Mouse (Mus musculus): ENCODE measurements around the gene Vat1l.

The Vat1l gene

DNA sequence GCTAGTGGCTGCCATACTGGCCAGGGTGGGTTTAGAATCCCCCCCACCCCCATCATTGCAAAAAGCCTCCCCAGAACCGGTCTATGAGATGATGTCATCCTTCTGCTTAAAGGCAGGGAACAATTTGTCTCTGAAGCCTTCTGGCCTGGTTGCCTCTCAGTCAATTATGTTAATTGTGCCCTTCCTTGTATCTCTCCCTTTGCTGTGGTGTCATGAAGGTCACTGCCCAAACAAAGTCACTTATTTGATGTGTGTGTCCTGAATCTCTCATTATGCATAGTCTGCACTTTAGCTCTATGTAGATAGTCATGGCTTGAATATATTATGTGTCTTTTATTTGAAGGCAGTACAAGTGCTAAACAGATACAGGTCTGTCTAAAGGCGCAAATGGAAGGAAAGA, 92.8 kb downstream of the Vat1l start:
- no peak for DNase-seq

DNA sequence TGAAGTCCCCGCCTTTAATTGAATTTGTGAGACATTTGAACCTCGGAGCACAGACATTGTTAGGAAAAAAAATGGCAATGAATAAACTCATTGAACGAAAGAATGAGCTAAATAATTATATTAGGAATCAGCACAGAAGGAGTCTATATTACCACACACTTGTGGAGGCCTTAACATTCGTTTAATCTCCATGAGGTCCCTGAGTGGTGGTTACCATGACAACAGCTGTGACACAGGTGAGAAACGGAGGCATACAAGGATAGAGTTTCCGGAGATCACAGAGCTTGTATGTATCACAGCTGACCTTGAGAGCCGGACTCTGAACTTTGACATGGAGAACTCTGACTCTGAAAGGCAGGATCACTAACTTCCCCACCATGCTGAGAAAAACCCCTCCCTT, 94.7 kb downstream of the Vat1l start:
- no peak for DNase-seq

DNA sequence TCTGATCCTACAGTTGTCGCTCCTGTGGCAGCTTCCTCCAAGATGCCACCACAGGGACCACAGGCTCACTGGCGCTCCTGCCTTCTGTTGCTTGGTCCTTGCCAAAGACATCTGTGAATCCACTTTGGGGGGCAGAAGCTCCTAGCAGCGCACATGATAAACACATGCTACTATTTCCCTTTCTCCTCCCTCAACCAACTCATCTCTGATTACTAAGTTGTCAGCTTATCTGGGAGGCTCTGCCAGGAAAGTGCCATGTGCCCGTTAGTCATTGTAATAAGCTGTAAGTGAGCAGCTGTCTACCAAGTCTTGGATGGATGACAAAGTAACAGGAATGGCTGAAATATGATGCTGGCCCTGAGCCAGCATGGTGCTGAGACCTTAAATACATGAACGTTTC, 100.9 kb downstream of the Vat1l start:
- DNase-seq, result no peak

DNA sequence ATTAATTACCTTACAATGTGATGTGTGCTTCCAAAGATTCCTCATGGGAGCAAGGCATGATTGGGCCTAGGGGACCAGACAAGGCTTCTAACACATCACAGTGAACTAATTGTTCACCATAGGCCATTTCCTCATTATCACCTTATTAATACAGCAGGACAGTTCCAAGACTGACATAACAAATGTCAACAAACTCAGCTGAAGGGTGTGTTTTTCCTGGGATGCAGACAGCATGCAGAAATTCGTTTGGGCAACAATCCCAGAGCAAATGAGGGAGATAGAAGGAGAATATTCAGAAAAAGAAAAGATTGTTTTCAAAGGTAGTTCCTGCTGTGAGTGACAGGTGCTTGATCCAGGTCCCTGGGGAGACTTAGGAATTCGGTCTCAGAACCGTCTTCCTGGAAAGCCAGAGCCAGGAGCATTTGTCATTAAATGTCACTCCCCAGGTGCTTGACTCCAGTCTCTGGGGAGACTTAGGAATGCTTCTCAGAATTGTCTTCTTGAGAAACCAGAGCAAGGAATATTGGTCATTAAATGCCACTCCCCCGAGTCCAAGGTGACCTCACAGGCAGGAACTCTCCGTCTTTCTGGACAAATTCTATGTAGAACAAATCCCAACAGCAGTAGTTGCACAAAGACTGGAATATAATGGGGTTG, 109.4 kb downstream of the Vat1l start:
- DNase-seq, result no peak

GRCm38 (mm10) chr8:114318161-114318560, 112.7 kb downstream of the Vat1l start:
- no peak for DNase-seq

DNA sequence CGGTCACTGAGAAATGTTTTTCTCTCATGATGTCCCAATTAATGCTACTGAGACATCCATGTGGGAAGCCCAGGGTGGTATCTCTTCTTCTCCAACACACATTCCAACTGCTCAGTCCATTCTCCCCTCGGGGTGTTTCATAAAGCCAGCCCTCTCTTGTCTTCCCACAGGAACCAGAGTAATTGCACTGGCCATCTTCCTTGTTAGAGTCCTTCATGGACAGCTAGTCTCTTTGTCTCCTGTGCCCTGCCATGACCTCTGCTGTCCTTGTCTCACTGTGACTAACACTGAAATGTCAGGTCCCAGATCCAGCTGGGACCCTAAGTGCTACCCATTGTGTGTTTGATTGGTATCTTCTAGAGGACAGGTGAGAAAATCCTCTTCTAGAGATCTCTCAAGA, 116.7 kb downstream of the Vat1l start:
- DNase-seq, result no peak

DNA sequence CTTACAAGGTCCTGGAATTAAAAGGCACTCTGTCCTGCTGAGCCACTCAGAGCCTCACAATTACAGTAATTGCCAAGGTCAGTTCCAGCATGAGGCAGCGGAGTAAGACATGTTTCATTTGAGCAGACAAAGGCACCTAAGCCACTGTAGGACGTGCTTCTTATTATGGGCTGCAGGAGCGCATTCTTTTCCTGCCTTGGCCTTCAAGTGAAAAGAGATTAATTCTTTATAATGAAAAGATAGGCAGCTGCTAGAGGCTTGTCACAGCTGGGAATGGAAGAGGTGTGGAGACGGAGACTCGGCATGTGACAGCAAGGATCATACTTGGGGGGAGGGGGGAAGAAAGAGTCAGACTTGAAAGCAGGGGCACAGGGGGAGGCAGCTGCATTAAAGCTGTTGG, 126.5 kb downstream of the Vat1l start:
- no peak for DNase-seq

- no peak for DNase-seq
These were observed 127.5 kb downstream of the Vat1l start for GRCm38 (mm10) chr8:114332949-114333348.

GRCm38 (mm10) chr8:114335721-114336120, 130.3 kb downstream of the Vat1l start:
- DNase-seq, result no peak

- DNase-seq, result no peak
These were observed 136.9 kb downstream of the Vat1l start for GRCm38 (mm10) chr8:114342276-114342675.

GRCm38 (mm10) chr8:114344789-114345188, 139.4 kb downstream of the Vat1l start:
- DNase-seq, result no peak

GRCm38 (mm10) chr8:114346045-114346444, 140.6 kb downstream of the Vat1l start:
- DNase-seq, result no peak

GRCm38 (mm10) chr8:114351643-114352427, 146.4 kb downstream of the Vat1l start:
- DNase-seq, result peak; percentile 6

- DNase-seq, result no peak
These were observed 155.1 kb downstream of the Vat1l start for GRCm38 (mm10) chr8:114360506-114360905.

DNA sequence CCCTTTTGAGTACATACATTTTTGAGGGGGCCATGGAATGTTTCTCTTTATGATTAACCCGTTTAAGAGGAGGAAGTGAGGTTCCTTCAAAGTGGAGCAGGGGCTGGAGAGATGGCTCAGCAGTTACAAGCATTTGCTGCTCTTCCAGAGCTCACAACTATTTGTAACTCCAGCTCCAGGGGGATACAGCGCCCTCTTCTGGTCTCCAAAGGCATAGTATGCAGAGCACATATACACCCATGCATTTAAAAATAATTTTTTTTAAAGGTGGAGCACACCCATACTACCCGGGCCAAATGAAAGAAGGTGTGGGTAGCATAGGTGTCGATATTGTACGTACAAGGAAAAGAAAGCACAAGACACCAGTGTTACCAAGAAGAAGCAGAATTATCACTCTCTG, 157.8 kb downstream of the Vat1l start:
- DNase-seq, result no peak

- DNase-seq, result no peak
These were observed 158.2 kb downstream of the Vat1l start for GRCm38 (mm10) chr8:114363656-114364055.

DNA sequence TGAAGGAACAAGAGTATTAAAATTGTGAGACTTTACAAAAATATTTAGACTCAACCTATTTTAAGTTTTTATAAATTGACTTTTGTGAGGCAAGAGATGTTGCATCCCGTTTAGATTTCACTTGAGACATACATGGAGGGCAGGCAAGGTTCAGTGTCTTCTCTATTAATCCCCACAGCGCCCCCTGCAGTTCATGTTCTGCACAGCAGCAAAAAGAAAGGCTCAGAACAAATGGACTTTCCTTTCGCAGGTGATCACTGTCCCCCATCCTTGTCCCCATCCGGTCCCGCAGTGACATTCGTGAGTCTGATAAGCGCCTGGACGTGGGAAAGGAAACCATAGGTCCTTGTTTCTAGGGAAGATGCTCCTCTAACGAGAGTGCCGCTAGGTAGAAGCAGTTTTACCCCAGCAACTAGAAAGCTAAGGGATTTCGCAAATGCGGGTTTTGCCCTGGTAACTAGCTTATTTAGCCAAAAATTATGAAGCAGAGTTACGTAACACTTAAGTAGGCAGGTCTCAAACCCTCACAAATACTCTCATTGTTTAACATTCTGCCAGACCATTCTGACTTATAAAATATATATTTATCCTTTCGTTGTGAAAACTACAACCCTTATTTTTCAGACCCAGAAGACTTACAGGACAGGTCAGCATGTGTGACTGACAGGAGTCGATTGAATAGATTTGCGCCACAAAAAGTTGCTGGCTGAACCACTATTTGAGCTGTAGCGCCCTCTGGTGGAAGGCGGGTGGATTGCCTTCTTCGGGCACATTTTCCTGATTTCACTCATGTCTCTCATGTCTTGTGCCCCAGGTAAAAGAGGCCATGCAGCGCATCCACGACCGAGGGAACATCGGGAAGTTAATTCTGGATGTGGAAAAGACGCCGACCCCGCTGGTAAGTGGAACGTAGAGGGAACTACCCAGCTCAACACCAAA, 163.9 kb downstream of the Vat1l start:
- peak; percentile 67 for DNase-seq

DNA sequence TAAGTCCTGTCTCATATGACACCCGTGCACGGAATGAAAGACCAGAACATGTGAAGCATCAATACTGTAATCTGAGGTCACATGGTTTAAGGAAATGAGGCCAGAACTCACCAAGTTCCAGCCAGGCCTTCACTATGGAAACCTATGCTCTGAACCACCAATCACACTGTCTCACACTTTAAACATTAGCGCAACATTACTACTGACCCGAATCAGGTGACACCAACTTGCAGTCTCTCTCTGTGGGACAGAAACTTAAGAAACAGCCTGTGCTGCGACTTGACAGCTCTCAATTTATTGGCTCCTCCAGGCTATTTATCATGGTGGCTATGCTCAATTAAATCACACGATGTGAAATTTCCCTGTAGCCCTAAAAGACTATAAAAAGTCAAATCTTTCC, 169.0 kb downstream of the Vat1l start:
- DNase-seq, result no peak

DNA sequence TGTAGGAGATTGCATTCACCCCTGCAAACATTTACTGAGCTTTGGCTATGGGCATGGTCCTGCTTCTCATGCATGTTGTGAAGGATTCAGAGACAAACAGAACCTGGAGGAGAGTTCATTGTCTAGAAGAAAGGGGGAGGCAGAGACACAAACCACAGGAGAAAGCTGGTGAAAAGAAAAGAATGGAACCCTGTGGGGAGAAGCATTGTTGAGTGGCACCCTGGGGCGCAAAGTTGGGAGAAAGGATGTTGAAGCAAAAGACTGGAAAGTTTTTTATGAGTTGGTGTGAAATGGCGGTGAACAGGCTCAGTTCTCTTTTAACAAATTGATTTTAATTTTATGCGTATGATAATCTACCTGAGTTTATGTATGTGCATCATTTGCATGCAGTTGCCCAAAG, 178.8 kb downstream of the Vat1l start:
- no peak for DNase-seq

DNA sequence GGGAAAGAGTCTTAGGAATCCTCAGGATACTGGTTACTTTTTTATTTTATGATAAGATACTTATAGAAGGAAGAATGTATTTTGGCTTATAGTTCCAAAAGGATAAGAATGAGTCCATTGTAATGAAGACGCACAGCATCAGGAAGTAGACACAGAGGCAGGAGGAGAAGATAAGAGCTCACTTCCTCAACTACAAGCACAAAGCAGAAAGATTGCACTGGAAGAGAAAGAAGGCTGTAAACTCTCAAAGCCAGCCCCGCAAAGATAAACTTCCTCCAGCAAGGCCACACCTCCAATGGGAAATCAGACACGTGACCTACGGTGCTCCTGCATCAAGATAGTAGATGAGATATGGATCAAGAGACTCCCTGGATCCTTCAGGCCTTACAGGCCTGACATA, 182.1 kb downstream of the Vat1l start:
- DNase-seq, result no peak

DNA sequence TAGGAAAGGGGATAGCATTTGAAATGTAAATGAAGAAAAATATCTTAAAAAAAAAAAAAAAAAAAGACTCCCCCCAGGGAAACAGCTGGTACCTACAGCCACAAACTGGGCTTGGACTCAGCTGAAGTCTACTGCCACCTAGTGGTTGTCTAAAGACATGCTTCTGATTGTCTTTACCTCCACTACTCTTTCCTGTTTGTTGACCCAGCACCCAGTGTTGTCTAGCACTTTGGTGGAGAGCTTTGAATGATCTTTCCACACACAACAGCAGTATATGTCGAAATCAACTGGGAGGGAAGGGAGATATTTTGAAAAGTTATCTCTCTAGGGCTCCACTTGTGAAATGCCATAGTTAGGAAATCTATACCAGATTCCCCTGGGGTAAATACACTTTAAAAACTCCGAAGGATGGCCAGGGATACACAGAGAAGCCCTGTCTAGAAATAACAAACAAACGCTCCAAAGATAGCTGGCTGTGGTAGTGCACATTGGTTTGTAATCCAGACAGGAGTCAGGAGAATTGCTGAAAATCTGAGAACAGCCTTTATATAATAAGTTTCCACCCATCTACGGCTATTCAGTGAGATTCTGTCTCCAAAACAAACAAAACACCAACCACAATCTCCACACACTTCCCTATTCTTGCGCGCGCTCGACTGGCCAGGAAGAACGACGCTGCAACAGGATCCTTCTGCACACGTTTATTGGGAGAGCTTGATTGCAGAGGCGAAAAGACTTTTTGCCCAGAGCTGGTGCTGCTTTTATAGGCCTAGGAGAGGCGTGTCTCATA, 185.2 kb downstream of the Vat1l start:
- DNase-seq, result peak; percentile 5

DNA sequence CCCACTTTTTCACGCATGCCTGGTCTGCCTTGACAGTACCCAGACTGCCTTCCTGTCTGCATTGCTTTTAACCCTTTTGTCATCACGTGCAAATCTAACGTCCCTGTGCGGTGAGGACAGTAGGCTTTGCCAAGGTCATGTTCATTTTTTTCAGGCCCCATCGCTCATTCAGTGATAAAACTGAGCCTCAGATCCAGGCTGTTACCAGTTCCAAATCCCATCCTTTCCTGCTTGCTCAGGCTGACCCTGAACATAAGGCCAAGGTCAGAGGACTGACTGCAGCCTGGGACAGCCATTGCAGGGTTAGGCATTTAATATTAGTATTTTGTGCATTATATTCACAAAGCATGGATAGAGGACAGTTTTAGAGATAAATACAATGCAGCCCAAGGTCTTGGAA, 192.9 kb downstream of the Vat1l start:
- no peak for DNase-seq

GRCm38 (mm10) chr8:114399273-114399672, 193.9 kb downstream of the Vat1l start:
- DNase-seq, result no peak

All from kidney, postnatal 14 days (tissue).